Mouse (Mus musculus) gastrocnemius, postnatal 4 days (tissue): Measurements from ENCODE around the gene Lamb2. TPM values are rescaled to one million over a fixed set of nuclear protein-coding genes. Genes with fewer than 3 reads are reported as not detected.
A peak's percentile ranks its signal among the peaks of the same experiment; 100 is the strongest.

Experiments used
- DNase-seq, 2 experiments: peaks; one replicate each; pipeline ENCODE4 v3.0.0; 2021 to 2022; ENCODE audit warnings: low spot score in 2 of 2, mixed read lengths in 2 of 2
- total RNA-seq, 2 experiments: library from RNA; stranded (reverse); gene quantifications; 2 replicates each; pipeline ENCODE4 v1.2.3; 2021

The Lamb2 gene
- total RNA-seq, 2 experiments from 2014 or later, result 180 to 191 TPM

DNA sequence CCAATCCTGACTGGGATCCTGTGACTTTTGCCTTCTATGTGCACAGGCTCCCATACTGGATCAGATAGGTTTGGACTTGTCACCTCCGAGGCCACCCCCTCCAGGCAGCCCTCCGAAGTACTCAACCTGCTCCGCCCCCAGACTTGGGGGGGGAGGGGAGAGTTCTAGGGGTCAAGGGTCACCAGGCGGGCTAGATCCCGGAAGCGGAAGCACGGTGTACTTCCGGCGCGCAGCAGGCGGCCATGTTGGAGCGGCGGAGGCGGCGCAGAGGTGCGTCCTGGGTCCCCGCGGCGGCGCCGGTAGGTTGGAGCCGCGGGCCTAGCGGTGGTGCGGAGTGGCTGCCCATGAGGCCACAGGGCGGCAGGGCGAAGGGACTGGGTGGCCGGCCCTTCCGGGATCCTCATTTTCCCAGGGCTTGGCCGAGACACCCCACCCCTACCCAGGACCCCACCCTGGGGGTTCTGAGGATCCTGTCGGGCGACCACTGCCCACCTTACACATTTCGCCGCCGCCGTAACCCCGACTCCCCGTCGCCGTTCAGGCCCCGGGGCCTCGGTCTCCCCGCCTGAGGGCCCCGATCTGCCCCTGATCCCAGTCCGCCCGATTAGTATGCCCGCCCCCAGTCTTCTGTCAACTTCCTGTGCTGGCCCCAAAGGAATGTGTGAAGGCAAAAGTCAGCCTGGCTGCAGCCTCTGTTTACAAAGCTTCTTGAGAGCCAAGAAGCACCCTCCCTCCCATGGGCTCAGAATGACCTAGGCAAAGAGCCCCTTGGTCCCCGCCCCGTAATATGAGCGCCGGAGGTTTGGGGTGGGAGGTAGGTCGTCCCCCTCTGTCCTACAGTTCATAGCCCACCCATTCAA is 19.0 kb upstream of the Lamb2 start, which contains the start of gene Ccdc71:
Gene Ccdc71 (plus strand): TSS at position 209 of the 860 bp plus-strand sequence.
- peak; percentile 77 to 83 for DNase-seq

DNA sequence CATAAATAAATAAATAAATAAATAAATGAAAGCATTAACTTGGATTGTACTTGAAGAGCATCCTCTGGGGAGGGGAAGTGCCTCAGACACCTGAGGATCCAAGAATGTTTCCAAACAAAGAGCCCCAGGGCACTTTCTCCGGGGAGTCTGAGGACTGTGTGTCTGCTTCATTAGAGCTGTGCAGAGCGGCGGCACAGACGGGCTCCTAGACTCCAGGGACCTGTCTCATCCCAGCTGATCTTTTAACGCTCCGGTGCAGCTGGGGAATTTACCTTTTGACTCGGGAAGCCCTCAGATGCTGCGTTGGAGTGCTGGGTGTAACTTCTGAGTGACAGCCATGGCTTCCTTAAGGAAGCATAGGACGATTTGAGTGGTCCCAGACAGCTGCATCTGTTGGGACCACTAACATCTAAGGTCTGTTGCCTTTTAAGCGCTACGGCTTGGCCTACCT is 18.3 kb upstream of the Lamb2 start, which contains the start of gene Klhdc8b:
Gene Klhdc8b (minus strand): TSS at position 401 of the 451 bp plus-strand sequence.
- no peak for DNase-seq

DNA sequence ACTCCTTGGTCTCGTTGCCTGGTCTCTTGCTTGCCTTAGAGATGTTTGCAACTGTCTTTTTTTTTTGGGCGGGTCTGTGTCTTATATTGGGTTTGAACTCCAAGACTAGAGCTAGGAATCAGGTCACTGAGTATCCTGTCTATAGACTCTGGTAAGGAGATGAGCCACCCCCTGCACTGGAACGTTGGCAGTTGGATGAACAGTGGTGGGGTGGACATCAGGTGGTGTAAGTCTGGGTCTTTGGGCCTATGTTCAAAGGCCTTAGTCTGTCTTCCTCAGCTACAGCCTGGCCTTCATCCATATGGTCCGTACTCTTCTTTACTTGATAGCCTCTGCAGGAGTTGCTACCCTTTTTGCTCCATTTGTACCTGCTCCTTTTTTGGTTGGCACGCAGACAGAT is 17.9 kb upstream of the Lamb2 start:
- DNase-seq, result no peak

DNA sequence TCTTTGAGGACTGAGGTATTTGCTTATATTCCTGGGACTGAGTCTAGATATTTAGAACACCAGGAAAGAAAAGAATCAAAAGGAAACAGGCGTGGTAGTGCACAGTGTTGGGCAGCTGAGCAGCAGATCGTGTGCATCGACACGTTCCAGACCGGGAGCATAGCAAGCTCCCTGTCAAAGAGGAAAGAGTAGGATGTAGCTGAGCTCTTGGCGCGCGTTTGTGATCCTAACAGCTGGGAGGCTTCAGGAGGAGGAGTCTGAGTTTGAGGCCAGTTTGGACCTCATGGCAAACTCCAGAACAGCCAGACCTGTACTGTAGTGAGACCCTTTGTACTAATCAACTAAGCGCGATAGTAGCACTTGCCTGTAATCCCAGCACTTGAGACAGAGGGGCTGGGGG is 17.3 kb upstream of the Lamb2 start:
- DNase-seq, result no peak

- DNase-seq, result no peak
These were observed 15.8 kb upstream of the Lamb2 start for GRCm38 (mm10) chr9:108463713-108464112.

DNA sequence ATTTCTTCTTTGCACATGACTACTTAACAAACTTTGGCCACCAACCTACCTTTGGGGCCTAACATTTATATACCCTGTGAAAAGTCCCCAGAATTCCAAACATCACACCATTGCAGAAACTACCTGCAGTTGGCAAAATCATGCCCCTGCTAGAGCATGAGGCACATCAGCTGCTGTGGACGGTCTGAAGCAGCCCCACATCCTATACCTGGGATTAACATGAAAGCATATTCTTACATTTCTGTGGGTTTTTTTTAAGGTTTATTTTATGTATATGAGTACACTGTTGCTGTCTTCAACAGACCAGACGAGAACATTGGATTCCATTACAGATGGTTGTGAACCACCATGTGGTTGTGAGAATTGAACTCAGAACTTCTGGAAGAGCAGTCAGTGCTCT is 13.3 kb upstream of the Lamb2 start:
- DNase-seq, result no peak

DNA sequence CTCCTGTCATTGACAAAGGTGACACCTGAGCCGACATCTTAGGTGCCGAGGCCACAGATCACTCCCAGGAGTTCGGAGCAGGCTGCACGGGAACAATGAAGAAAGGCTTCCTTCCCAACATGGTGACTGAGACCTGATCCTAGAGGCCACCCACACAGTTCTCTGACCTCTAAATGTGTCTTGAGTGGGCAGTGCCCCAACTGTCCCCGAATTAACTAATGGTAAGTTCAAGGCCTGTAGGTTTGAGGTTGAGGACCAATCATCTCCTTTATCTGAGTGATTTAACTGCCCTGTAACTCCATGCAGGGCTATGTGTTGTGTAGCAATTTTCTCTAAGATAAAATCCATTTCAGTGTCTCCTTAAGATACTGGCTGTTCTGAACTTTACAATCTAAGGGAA is 10.1 kb upstream of the Lamb2 start:
- DNase-seq, result no peak

GRCm38 (mm10) chr9:108469845-108470244 is 9.7 kb upstream of the Lamb2 start:
- DNase-seq, result no peak

DNA sequence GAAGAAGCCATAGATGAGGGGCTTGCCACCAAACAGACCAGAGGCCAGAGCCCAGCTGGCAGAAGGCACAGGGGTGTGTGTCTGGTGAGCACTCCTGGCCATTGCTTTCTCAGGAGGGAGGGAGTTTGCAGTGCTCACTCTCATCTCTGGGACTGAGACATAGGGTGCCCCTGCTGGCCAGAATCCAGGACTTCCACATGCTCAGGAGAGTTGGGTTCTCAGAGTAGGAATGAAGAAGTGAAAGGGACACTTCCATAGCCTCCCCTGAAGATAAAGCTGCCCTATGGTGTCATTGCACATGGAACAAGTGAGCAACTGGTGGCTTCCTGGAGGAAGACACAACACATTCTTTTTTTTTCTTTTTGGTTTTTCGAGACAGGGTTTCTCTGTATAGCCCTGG is 5.0 kb upstream of the Lamb2 start:
- DNase-seq, result no peak

DNA sequence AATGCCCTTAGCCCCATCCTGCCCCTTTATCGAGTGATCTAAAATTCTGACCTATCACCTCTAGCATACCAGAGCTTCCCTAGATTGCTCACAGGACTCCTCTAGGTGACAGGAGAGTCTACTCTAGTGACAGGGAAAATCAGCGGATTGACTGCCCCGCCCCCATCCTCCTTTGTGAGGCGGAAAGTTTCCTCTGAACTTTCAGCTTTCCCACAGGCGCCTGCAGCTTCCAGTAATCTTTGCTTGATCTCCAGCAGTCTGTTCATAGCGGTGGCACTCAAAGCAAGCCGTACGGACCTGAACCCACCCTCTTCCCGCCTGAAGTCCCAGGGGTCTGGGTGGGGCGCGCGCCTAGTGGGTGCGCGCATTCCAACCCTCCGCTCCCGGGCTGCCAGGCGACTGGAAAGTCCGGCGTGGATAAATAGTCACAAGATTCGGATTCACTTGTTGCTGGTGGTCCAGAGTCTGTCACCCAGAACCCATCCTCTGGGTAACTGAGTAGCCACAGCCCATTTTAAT is 839 bp upstream of the Lamb2 start:
- DNase-seq, result peak; percentile 80 to 89

DNA sequence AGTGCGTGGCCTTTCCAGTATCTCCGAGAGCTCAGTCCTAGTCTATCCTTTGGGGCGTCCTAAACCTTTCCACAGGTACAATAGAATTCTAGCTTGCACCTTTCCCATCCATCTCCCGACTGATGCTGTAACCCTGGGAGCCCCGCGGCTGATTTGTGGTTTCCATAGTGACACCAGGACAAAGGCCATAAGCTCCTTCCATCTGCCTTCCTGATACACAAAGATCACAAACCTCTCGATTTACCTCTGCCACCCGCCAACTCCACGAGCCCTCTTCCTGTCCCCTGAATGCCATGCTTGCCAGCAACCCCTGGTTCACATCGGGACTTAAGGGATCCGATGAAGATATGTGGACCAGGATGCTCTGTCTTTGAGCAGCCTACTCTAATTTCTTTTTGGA is 295 bp upstream of the Lamb2 start:
- DNase-seq, result peak in 1 of 2 experiments; percentile 33

- DNase-seq, result no peak
These were observed 1.4 kb downstream of the Lamb2 start for GRCm38 (mm10) chr9:108480813-108481519.

- DNase-seq, result no peak
These were observed 2.1 kb downstream of the Lamb2 start for GRCm38 (mm10) chr9:108481520-108482210.

GRCm38 (mm10) chr9:108483051-108483790 is 3.7 kb downstream of the Lamb2 start:
- no peak for DNase-seq

DNA sequence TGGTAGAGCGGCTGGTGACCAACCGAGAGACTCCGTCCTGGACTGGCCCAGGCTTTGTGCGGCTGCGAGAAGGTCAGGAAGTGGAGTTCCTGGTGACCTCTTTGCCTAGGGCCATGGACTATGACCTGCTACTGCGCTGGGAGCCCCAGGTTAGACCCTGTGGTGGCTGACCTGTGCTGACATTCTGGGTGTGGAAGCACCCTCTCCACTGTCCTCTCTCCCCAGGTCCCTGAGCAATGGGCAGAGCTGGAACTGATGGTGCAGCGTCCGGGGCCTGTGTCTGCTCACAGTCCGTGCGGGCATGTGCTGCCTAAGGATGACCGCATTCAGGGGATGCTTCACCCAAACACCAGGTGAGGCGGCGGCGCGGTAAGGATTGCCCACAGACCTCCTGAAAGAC is 4.5 kb downstream of the Lamb2 start:
- DNase-seq, result no peak

GRCm38 (mm10) chr9:108485301-108485875 is 5.9 kb downstream of the Lamb2 start:
- no peak for DNase-seq

GRCm38 (mm10) chr9:108486973-108487530 is 7.5 kb downstream of the Lamb2 start:
- DNase-seq, result no peak

DNA sequence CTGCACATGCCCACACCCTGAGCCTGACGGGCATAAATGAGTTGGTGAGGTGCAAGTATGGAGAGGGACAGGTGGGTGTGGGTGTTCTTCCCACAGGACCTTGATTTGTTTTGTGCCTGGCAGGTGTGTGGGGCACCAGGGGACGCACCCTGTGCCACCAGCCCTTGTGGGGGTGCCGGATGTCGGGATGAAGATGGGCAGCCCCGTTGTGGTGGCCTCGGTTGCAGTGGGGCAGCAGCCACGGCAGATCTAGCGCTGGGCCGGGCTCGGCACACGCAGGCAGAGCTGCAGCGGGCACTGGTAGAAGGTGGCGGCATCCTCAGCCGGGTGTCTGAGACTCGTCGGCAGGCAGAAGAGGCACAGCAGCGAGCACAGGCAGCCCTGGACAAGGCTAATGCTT is 8.9 kb downstream of the Lamb2 start:
- DNase-seq, result no peak

GRCm38 (mm10) chr9:108489215-108489614 is 9.7 kb downstream of the Lamb2 start:
- DNase-seq, result no peak
